Mouse (Mus musculus) stomach, postnatal 0 days (tissue): ENCODE measurements around the gene Zbtb16.

Experiments used
- CTCF ChIP-seq: IDR thresholded peaks from 2 replicates; pipeline ENCODE4 v1.5.1; 2016; ENCODE audit warnings: antibody characterized with exemption, low read depth, mild to moderate bottlenecking, moderate library complexity
- EP300 ChIP-seq: optimal IDR thresholded peaks from 2 replicates; pipeline ENCODE3; 2016; ENCODE audit warnings: antibody characterized with exemption

- TF ChIP-seq EP300 (no peak), CTCF (no peak)
Measured at GRCm38 (mm10) chr9:48637161-48637560, 198.9 kb downstream of the Zbtb16 start.
